Mouse (Mus musculus): ENCODE measurements at regions not wholly inside any gene's neighbourhood (a gene's known extent, or its start where the extent isn't known, plus 50 kb on each side); places are given as distances from the start of the nearest gene placed in this dataset.

DNA sequence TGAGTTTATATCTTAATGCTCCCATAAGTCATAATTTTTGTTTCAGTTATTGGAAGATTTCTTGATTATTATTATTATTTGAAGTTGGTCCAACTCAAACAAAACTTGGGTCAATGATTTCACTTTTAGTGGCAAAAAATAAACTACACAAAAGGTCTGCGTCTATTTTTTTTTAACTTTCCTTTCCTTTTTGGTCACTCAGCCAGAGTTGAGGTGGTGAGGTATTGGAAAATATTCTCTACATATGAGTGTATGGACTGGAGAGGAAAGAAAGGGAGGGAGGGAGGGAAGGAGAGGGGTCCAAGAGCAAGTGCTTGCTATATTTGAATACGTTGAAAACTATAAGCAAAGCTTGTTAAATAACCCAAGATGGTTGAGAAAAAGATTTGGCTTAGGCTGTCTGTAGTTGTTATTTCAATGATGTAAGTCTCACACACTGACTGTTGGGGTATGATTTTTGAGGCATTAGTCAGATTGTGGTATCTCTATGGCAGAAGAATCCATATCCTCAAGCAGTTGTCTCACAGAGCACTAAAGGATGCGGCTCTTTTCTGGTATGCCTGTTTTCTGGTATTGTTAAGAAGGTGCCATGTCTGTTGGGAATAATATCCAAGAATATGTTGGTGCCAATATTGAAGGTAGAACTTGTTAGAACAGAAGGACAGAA, 75.9 kb upstream of the Hey2 start:
- 90% methylated on average over 3 of the region's 3 CpGs for WGBS
- Histone ChIP-seq H3K36me3 (ENCODE audit: insufficient read depth, low read length) (no peaks in the 10 kb centered on the region), H3K27me3 (ENCODE audit: insufficient read depth, low read length) (no peaks in the 10 kb centered on the region), H3K9ac (replicated peaks; ENCODE audit: low read length, poor library complexity, severe bottlenecking) (no peak overlapping the region), H3K4me2 (ENCODE audit: low read depth, low read length, poor library complexity, severe bottlenecking) (no peak overlapping the region), H3K27ac (ENCODE audit: low read depth, low read length) (no peak overlapping the region), H3K4me3 (ENCODE audit: low read depth, low read length) (no peak overlapping the region), H3K9me3 (ENCODE audit: low read length) (no peaks in the 10 kb centered on the region), H3K4me1 (ENCODE audit: insufficient read depth, low read length) (no peaks in the 10 kb centered on the region)
- no peak for DNase-seq (ENCODE audit: low spot score)
- no peak for ATAC-seq (ENCODE audit: low FRiP score)
- TF ChIP-seq CTCF (IDR thresholded peaks at IDR 0.05), result no peak

DNA sequence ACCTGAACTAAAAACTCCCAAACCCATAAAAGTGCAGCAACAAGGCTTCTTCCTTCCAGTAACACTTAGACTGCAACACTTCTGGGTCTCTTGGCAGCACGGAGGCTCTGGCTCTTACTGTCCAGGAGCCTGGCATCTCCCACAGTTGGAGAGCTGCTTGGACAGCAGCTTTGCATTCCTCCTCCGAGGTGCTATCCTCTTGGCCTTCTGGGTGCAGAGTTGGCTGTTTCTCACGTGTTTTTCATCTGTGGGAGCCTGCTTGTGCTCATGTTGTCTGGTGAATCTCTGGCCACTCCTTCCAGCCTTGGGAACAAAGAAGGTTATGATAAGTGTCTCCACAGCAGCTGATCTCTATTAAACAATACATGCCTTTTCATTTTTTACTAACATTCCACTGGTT, 51.2 kb upstream of the Hey2 start:
- H3K9ac ChIP-seq (replicated peaks; ENCODE audit: low read length, poor library complexity, severe bottlenecking), result no peak overlapping the region
- no peaks in the 10 kb centered on the region for H3K27me3 ChIP-seq (ENCODE audit: insufficient read depth, low read length)
- ATAC-seq (ENCODE audit: low FRiP score) (no peak), DNase-seq (ENCODE audit: low spot score) (no peak)
- no peak overlapping the region for H3K4me2 ChIP-seq (ENCODE audit: low read depth, low read length, poor library complexity, severe bottlenecking)
- no peak for TF ChIP-seq CTCF (IDR thresholded peaks at IDR 0.05)
- H3K9me3 ChIP-seq (ENCODE audit: low read length), result no peaks in the 10 kb centered on the region
- no peaks in the 10 kb centered on the region for H3K36me3 ChIP-seq (ENCODE audit: insufficient read depth, low read length)
- H3K27ac ChIP-seq (ENCODE audit: low read depth, low read length), result no peak overlapping the region
- H3K4me1 ChIP-seq (ENCODE audit: insufficient read depth, low read length), result no peaks in the 10 kb centered on the region
- 57% methylated on average over 3 of the region's 3 CpGs for WGBS
- no peak overlapping the region for H3K4me3 ChIP-seq (ENCODE audit: low read depth, low read length)
